ENCODE assay signal across 8 mouse cellular contexts in the genomic region with DNA sequence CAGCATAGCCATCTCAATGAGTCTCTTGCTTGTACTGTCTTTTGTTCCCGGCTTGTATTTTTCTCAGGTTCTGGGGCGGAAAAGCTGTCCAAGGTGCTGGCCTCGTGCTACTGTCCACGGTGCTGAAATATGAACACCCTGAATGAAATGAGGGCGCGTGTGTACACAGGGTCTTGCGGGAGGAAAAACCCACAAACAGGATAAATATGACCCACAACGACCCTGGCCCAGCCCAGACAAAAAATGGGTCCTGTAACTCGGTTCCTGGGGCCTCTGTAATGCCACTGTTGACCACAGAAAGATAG. TPM values are rescaled to one million over a fixed set of nuclear protein-coding genes. Genes with fewer than 3 reads are reported as not detected.
DNase-seq lines count a peak whose midpoint lies in the region; ATAC-seq and TF ChIP-seq lines count a peak whose summit lies in the region.

No protein-coding gene starts in this region.

- no peak for DNase-seq in liver, adult 2 months (ENCODE audit: extremely low read depth, low read depth, low spot score)
- peak; percentile 56 for DNase-seq in adrenal gland, postnatal 25 days
- no peak for DNase-seq in right cerebral cortex, postnatal 10 days (ENCODE audit: low spot score in 2 of 2)
- no peak for DNase-seq in cerebellum, postnatal 25 days

- no peak overlapping the region for H3K4me3 ChIP-seq in liver, adult 2 months (ENCODE audit: insufficient read depth, low read depth, low read length)
- H3K4me3 ChIP-seq in liver, embryonic 12.5 days, result no peak overlapping the region
- no peak overlapping the region for H3K4me3 ChIP-seq in intestine, embryonic 16.5 days (ENCODE audit: low read length)
- H3K4me3 ChIP-seq in midbrain, embryonic 15.5 days, result peak overlapping the region; percentile 66

- TF ChIP-seq POLR2A in liver, adult 2 months (IDR thresholded peaks at IDR 0.05; ENCODE audit: extremely low read depth, insufficient read depth, low read length), result no peak

- peaks cover 3% of the 10 kb centered on the region; the same call in 1 of the 2 replicates for H3K4me1 ChIP-seq in liver, adult 2 months (ENCODE audit: control insufficient read depth, insufficient read depth, low read length)
- peaks cover 32% of the 10 kb centered on the region for H3K4me1 ChIP-seq in liver, embryonic 12.5 days
- peaks cover 13% of the 10 kb centered on the region for H3K4me1 ChIP-seq in intestine, embryonic 16.5 days (ENCODE audit: control insufficient read depth, insufficient read depth, low read length)
- H3K4me1 ChIP-seq in midbrain, embryonic 15.5 days, result peaks cover 35% of the 10 kb centered on the region

- H3K9me3 ChIP-seq in liver, embryonic 12.5 days (replicated peaks), result no peaks in the 10 kb centered on the region
- no peaks in the 10 kb centered on the region for H3K9me3 ChIP-seq in intestine, embryonic 16.5 days (ENCODE audit: control insufficient read depth, low read length)
- H3K9me3 ChIP-seq in midbrain, embryonic 15.5 days, result no peaks in the 10 kb centered on the region

- H3K27ac ChIP-seq in liver, adult 2 months (replicated peaks; ENCODE audit: insufficient read depth, low read depth, low read length), result no peak overlapping the region
- H3K27ac ChIP-seq in liver, embryonic 12.5 days, result no peak overlapping the region
- H3K27ac ChIP-seq in intestine, embryonic 16.5 days (ENCODE audit: low read length), result no peak overlapping the region
- 0 out of 2 replicates have a peak overlapping the region, but pooled peaks have one; percentile 80 for H3K27ac ChIP-seq in midbrain, embryonic 15.5 days

- peaks cover 22% of the 10 kb centered on the region for H3K27me3 ChIP-seq in liver, adult 2 months (ENCODE audit: control insufficient read depth, insufficient read depth, low read length)
- H3K27me3 ChIP-seq in liver, embryonic 12.5 days (replicated peaks), result peaks cover 94% of the 10 kb centered on the region
- H3K27me3 ChIP-seq in intestine, embryonic 16.5 days (replicated peaks; ENCODE audit: control insufficient read depth, insufficient read depth, low read length), result peaks cover 52% of the 10 kb centered on the region
- peaks cover 21% of the 10 kb centered on the region for H3K27me3 ChIP-seq in midbrain, embryonic 15.5 days (replicated peaks)

- 7% methylated on average over 9 of the region's 9 CpGs for WGBS in liver, adult 2 months
- WGBS in liver, embryonic 12.5 days (ENCODE audit: insufficient replicate concordance), result 10% methylated on average over 9 of the region's 9 CpGs
- 13% methylated on average over 9 of the region's 9 CpGs for WGBS in intestine, embryonic 16.5 days
- 18% methylated on average over 9 of the region's 9 CpGs for WGBS in midbrain, embryonic 15.5 days

- no peak overlapping the region for H3K9ac ChIP-seq in liver, adult 2 months (ENCODE audit: low read depth, low read length)
- no peak overlapping the region for H3K9ac ChIP-seq in liver, embryonic 12.5 days
- H3K9ac ChIP-seq in intestine, embryonic 16.5 days (ENCODE audit: low read depth, low read length), result no peak overlapping the region
- peak overlapping the region; percentile 57; the same call in 1 of the 2 replicates for H3K9ac ChIP-seq in midbrain, embryonic 15.5 days

- TF ChIP-seq CTCF in liver, adult 2 months (IDR thresholded peaks at IDR 0.05; ENCODE audit: low read depth, low read length), result peak; percentile 19; the same call in 1 of the 2 replicates

- no peaks in the 10 kb centered on the region for H3K79me2 ChIP-seq in liver, adult 2 months (ENCODE audit: control insufficient read depth, insufficient read depth, low read length)

- no peak overlapping the region for H3K4me2 ChIP-seq in liver, embryonic 12.5 days
- no peak overlapping the region for H3K4me2 ChIP-seq in intestine, embryonic 16.5 days (ENCODE audit: low read depth, low read length)
- peak overlapping the region; percentile 64 for H3K4me2 ChIP-seq in midbrain, embryonic 15.5 days

- no peaks in the 10 kb centered on the region for H3K36me3 ChIP-seq in liver, adult 2 months (ENCODE audit: control insufficient read depth, insufficient read depth, low read length)
- H3K36me3 ChIP-seq in liver, embryonic 12.5 days, result no peaks in the 10 kb centered on the region
- no peaks in the 10 kb centered on the region for H3K36me3 ChIP-seq in intestine, embryonic 16.5 days (ENCODE audit: control insufficient read depth, insufficient read depth, low read length)
- H3K36me3 ChIP-seq in midbrain, embryonic 15.5 days (replicated peaks), result no peaks in the 10 kb centered on the region

- ATAC-seq in liver, embryonic 12.5 days, result no peak
- ATAC-seq in intestine, embryonic 16.5 days, result peak; percentile 38; the same call in 1 of the 2 replicates
- ATAC-seq in midbrain, embryonic 15.5 days (replicated peaks), result no peak
- no peak for ATAC-seq in erythroblast, adult 5-6 weeks (replicated peaks; ENCODE audit: low FRiP score, poor library complexity, severe bottlenecking)

RNA-seq across cellular contexts. Expression of a gene that starts 0.4 kb away (rescaled TPM):
- not detected in 2 replicates for total RNA-seq in liver, adult 2 months (2014; rRNA removed)
- not detected in 2 replicates for polyA plus RNA-seq in liver, adult 2 months (2012; rRNA removed)
- 0.39 and 0.60 TPM in 2 replicates for polyA plus RNA-seq in liver, embryonic 12.5 days (2016; fragmentation: Nextera tagmentation; extraction: Ambion mirVana)
- not detected in 2 replicates for total RNA-seq in adrenal gland, postnatal 25 days (2021)
- polyA plus RNA-seq in intestine, embryonic 16.5 days (2015; fragmentation: Nextera tagmentation; extraction: Ambion mirVana), result 0.18 and 0.24 TPM in 2 replicates
- polyA plus RNA-seq in midbrain, embryonic 15.5 days (2015; fragmentation: Nextera tagmentation; extraction: Ambion mirVana), result 2.8 and 3.4 TPM in 2 replicates
- total RNA-seq in erythroblast, adult 5-6 weeks (2015; ENCODE audit: low replicate concordance), result not detected in 2 replicates
- total RNA-seq in erythroblast, adult 5-6 weeks (2017; ENCODE audit: low replicate concordance), result not detected in 2 replicates

RNA-seq across cellular contexts. Expression of a gene that starts 10.0 kb away (rescaled TPM):
- 0.09 and 0.13 TPM in 2 replicates for total RNA-seq in liver, adult 2 months (2014; rRNA removed)
- 0.25 and 0.43 TPM in 2 replicates for polyA plus RNA-seq in liver, adult 2 months (2012; rRNA removed)
- 0.18 TPM in 2 replicates for polyA plus RNA-seq in liver, embryonic 12.5 days (2016; fragmentation: Nextera tagmentation; extraction: Ambion mirVana)
- total RNA-seq in adrenal gland, postnatal 25 days (2021), result 1.3 and 3.0 TPM in 2 replicates
- 1.2 and 1.6 TPM in 2 replicates for polyA plus RNA-seq in intestine, embryonic 16.5 days (2015; fragmentation: Nextera tagmentation; extraction: Ambion mirVana)
- 76.2 and 84.8 TPM in 2 replicates for polyA plus RNA-seq in midbrain, embryonic 15.5 days (2015; fragmentation: Nextera tagmentation; extraction: Ambion mirVana)
- not detected in 2 replicates for total RNA-seq in erythroblast, adult 5-6 weeks (2015; ENCODE audit: low replicate concordance)
- 0.28 TPM in 1 of 2 replicates, not detected in the other for total RNA-seq in erythroblast, adult 5-6 weeks (2017; ENCODE audit: low replicate concordance)

RNA-seq across cellular contexts. Expression of a gene that starts 22.0 kb away (rescaled TPM):
- total RNA-seq in liver, adult 2 months (2014; rRNA removed), result not detected in 2 replicates
- polyA plus RNA-seq in liver, adult 2 months (2012; rRNA removed), result 1.0 TPM in 1 of 2 replicates, not detected in the other
- 1.1 TPM in 1 of 2 replicates, not detected in the other for polyA plus RNA-seq in liver, embryonic 12.5 days (2016; fragmentation: Nextera tagmentation; extraction: Ambion mirVana)
- 4.4 TPM in 1 of 2 replicates, not detected in the other for total RNA-seq in adrenal gland, postnatal 25 days (2021)
- polyA plus RNA-seq in intestine, embryonic 16.5 days (2015; fragmentation: Nextera tagmentation; extraction: Ambion mirVana), result not detected in 2 replicates
- polyA plus RNA-seq in midbrain, embryonic 15.5 days (2015; fragmentation: Nextera tagmentation; extraction: Ambion mirVana), result not detected in 2 replicates
- total RNA-seq in erythroblast, adult 5-6 weeks (2015; ENCODE audit: low replicate concordance), result not detected in 2 replicates
- not detected in 2 replicates for total RNA-seq in erythroblast, adult 5-6 weeks (2017; ENCODE audit: low replicate concordance)

RNA-seq across cellular contexts. Expression of a gene that starts 22.2 kb away (rescaled TPM):
- 135 and 157 TPM in 2 replicates for total RNA-seq in liver, adult 2 months (2014; rRNA removed)
- 110 and 142 TPM in 2 replicates for polyA plus RNA-seq in liver, adult 2 months (2012; rRNA removed)
- polyA plus RNA-seq in liver, embryonic 12.5 days (2016; fragmentation: Nextera tagmentation; extraction: Ambion mirVana), result 1,859 and 1,895 TPM in 2 replicates
- total RNA-seq in adrenal gland, postnatal 25 days (2021), result 496 and 624 TPM in 2 replicates
- polyA plus RNA-seq in intestine, embryonic 16.5 days (2015; fragmentation: Nextera tagmentation; extraction: Ambion mirVana), result 533 and 590 TPM in 2 replicates
- 1,276 and 1,344 TPM in 2 replicates for polyA plus RNA-seq in midbrain, embryonic 15.5 days (2015; fragmentation: Nextera tagmentation; extraction: Ambion mirVana)
- 1,192 and 1,430 TPM in 2 replicates for total RNA-seq in erythroblast, adult 5-6 weeks (2015; ENCODE audit: low replicate concordance)
- total RNA-seq in erythroblast, adult 5-6 weeks (2017; ENCODE audit: low replicate concordance), result 2,193 and 2,235 TPM in 2 replicates

RNA-seq across cellular contexts. Expression of a gene that starts 22.4 kb away (rescaled TPM):
- total RNA-seq in liver, adult 2 months (2014; rRNA removed), result 17.1 and 24.5 TPM in 2 replicates
- polyA plus RNA-seq in liver, adult 2 months (2012; rRNA removed), result 25.6 and 28.3 TPM in 2 replicates
- polyA plus RNA-seq in liver, embryonic 12.5 days (2016; fragmentation: Nextera tagmentation; extraction: Ambion mirVana), result 149 and 150 TPM in 2 replicates
- total RNA-seq in adrenal gland, postnatal 25 days (2021), result 101 and 159 TPM in 2 replicates
- 102 and 120 TPM in 2 replicates for polyA plus RNA-seq in intestine, embryonic 16.5 days (2015; fragmentation: Nextera tagmentation; extraction: Ambion mirVana)
- polyA plus RNA-seq in midbrain, embryonic 15.5 days (2015; fragmentation: Nextera tagmentation; extraction: Ambion mirVana), result 54.2 and 54.7 TPM in 2 replicates
- 31.8 and 67.2 TPM in 2 replicates for total RNA-seq in erythroblast, adult 5-6 weeks (2015; ENCODE audit: low replicate concordance)
- total RNA-seq in erythroblast, adult 5-6 weeks (2017; ENCODE audit: low replicate concordance), result 37.4 and 37.9 TPM in 2 replicates

Comparison
In these comparisons a context has a peak if more than half of its experiments do, and no peak if none do; other contexts are left out.
1. RNA of a gene that starts 10.0 kb away (polyA plus RNA-seq): 76.2 to 84.8 TPM in midbrain, embryonic 15.5 days; 1.2 to 1.6 TPM in intestine, embryonic 16.5 days, 0.25 to 0.43 TPM in liver, adult 2 months and 0.18 TPM in liver, embryonic 12.5 days; every median in the first group is over 10 times any median in the second.